Mouse (Mus musculus) limb, embryonic 13.5 days (tissue): ENCODE data around the gene Gng8. TPM values are rescaled to one million over a fixed set of nuclear protein-coding genes. Genes with fewer than 3 reads are reported as not detected.

Experiments
- ATAC-seq: fragments of 200-750 bp; cut with Nextera tagmentation; 2 replicates; pipeline ENCODE4 v1.8.0; 2017; ENCODE audit warnings: low read depth, moderate number of reproducible peaks, moderate TSS enrichment; ENCODE audit not compliant: low FRiP score
- H3K27ac ChIP-seq: fragments of 300-500 bp; sonication (generic); 2 replicates; pipeline ENCODE4 v1.5.1; 2015; ENCODE audit warnings: inconsistent platforms, mild to moderate bottlenecking, moderate library complexity
- H3K27me3 ChIP-seq: fragments of 300-500 bp; sonication (generic); 2 replicates; pipeline ENCODE4 v1.6.1; 2015; ENCODE audit warnings: mild to moderate bottlenecking, inconsistent platforms
- H3K36me3 ChIP-seq: fragments of 300-500 bp; sonication (generic); 2 replicates; pipeline ENCODE4 v1.6.1; 2015; ENCODE audit warnings: inconsistent platforms, mild to moderate bottlenecking, moderate library complexity
- H3K4me1 ChIP-seq: fragments of 300-500 bp; sonication (generic); 2 replicates; pipeline ENCODE4 v1.6.1; 2015; ENCODE audit warnings: inconsistent platforms
- H3K4me2 ChIP-seq: fragments of 300-500 bp; sonication (generic); replicated peaks from 2 replicates; pipeline ENCODE4 v1.6.1; 2015; ENCODE audit warnings: inconsistent platforms, mild to moderate bottlenecking, moderate library complexity
- H3K4me3 ChIP-seq: fragments of 300-500 bp; sonication (generic); 2 replicates; pipeline ENCODE4 v1.5.1; 2015; ENCODE audit warnings: moderate library complexity, mild to moderate bottlenecking, inconsistent platforms
- H3K9ac ChIP-seq: fragments of 300-500 bp; sonication (generic); 2 replicates; pipeline ENCODE4 v1.6.1; 2015; ENCODE audit warnings: mild to moderate bottlenecking, inconsistent platforms
- H3K9me3 ChIP-seq: fragments of 300-500 bp; sonication (generic); 2 replicates; pipeline ENCODE4 v1.6.1; 2016; ENCODE audit warnings: inconsistent platforms
- WGBS: fragments of 180-500 bp; shearing (Covaris S2); methylation state at CpG from one replicate; pipeline ENCODE4 v1.1.7; 2015; 5-methylcytosine and 5-hydroxymethylcytosine counted together
- polyA plus RNA-seq: library from polyadenylated mRNA; unstranded; fragments of >200 nt; fragmentation: Nextera tagmentation; extraction: Ambion mirVana; gene quantifications from 2 replicates; pipeline ENCODE4 v1.2.1, GENCODE M21; 2015

Gene Gng8
- polyA plus RNA-seq, 1 experiment from 2014 or later: 16.0 TPM

GRCm38 (mm10) chr7:16912360-16912759 is 20.8 kb downstream of the Gng8 start:
- Histone ChIP-seq H3K4me1 (peaks cover 34% of the 10 kb centered on the region), H3K27ac (no peak overlapping the region; the same call in 1 of the 2 replicates), H3K9ac (no peak overlapping the region), H3K4me3 (no peak overlapping the region), H3K4me2 (no peak overlapping the region), H3K9me3 (no peaks in the 10 kb centered on the region), H3K27me3 (no peaks in the 10 kb centered on the region), H3K36me3 (peaks cover 35% of the 10 kb centered on the region)
- no peak for ATAC-seq
- 50% methylated on average over 6 of the region's 6 CpGs for WGBS

- Histone ChIP-seq H3K4me1 (peaks cover 27% of the 10 kb centered on the region), H3K4me2 (no peak overlapping the region), H3K36me3 (peaks cover 50% of the 10 kb centered on the region), H3K27ac (no peak overlapping the region), H3K9me3 (no peaks in the 10 kb centered on the region), H3K27me3 (no peaks in the 10 kb centered on the region), H3K9ac (no peak overlapping the region), H3K4me3 (no peak overlapping the region)
- WGBS: 35% methylated on average over 10 of the region's 10 CpGs
- ATAC-seq: peak; percentile 66
Measured at GRCm38 (mm10) chr7:16913806-16914452, 22.3 kb downstream of the Gng8 start.

- H3K9me3 ChIP-seq: no peaks in the 10 kb centered on the region
- 84% methylated on average over 18 of the region's 18 CpGs for whole genome bisulfite sequencing
- H3K9ac ChIP-seq: no peak overlapping the region
- peaks cover 26% of the 10 kb centered on the region for H3K4me1 ChIP-seq
- H3K27me3 ChIP-seq: no peaks in the 10 kb centered on the region
- H3K4me2 ChIP-seq: no peak overlapping the region
- no peak overlapping the region for H3K27ac ChIP-seq
- no peak overlapping the region for H3K4me3 ChIP-seq
- H3K36me3 ChIP-seq: peaks cover 58% of the 10 kb centered on the region
- ATAC-seq: no peak
Measured at GRCm38 (mm10) chr7:16914453-16915343, 23.1 kb downstream of the Gng8 start.

GRCm38 (mm10) chr7:16915461-16916340 is 24.1 kb downstream of the Gng8 start:
- H3K36me3 ChIP-seq: peaks cover 61% of the 10 kb centered on the region
- no peak overlapping the region for H3K4me3 ChIP-seq
- ATAC-seq: no peak
- no peaks in the 10 kb centered on the region for H3K27me3 ChIP-seq
- H3K9me3 ChIP-seq: no peaks in the 10 kb centered on the region
- no peak overlapping the region for H3K4me2 ChIP-seq
- H3K4me1 ChIP-seq: peaks cover 32% of the 10 kb centered on the region
- no peak overlapping the region for H3K27ac ChIP-seq
- WGBS: 90% methylated on average over 32 of the region's 32 CpGs
- no peak overlapping the region for H3K9ac ChIP-seq

- no peak for ATAC-seq
- 89% methylated on average over 30 of the region's 30 CpGs for WGBS
- peaks cover 61% of the 10 kb centered on the region for H3K36me3 ChIP-seq
- H3K4me1 ChIP-seq: peaks cover 41% of the 10 kb centered on the region
- H3K9ac ChIP-seq: no peak overlapping the region
- no peaks in the 10 kb centered on the region for H3K27me3 ChIP-seq
- no peak overlapping the region for H3K4me2 ChIP-seq
- no peak overlapping the region for H3K4me3 ChIP-seq
- no peak overlapping the region for H3K27ac ChIP-seq
- H3K9me3 ChIP-seq: no peaks in the 10 kb centered on the region
Measured at GRCm38 (mm10) chr7:16916342-16917265, 25.0 kb downstream of the Gng8 start.

- Histone ChIP-seq H3K9ac (no peak overlapping the region), H3K4me3 (no peak overlapping the region), H3K4me2 (no peak overlapping the region), H3K27ac (no peak overlapping the region), H3K9me3 (no peaks in the 10 kb centered on the region), H3K4me1 (peaks cover 43% of the 10 kb centered on the region), H3K36me3 (peaks cover 61% of the 10 kb centered on the region), H3K27me3 (no peaks in the 10 kb centered on the region)
- ATAC-seq: no peak
- WGBS: 70% methylated on average over 11 of the region's 11 CpGs
Measured at GRCm38 (mm10) chr7:16917447-16917846, 25.9 kb downstream of the Gng8 start.

GRCm38 (mm10) chr7:16918014-16918413 is 26.4 kb downstream of the Gng8 start:
- Histone ChIP-seq H3K9me3 (no peaks in the 10 kb centered on the region), H3K36me3 (peaks cover 61% of the 10 kb centered on the region), H3K4me3 (no peak overlapping the region), H3K27ac (no peak overlapping the region), H3K27me3 (no peaks in the 10 kb centered on the region), H3K9ac (no peak overlapping the region), H3K4me2 (no peak overlapping the region), H3K4me1 (peaks cover 43% of the 10 kb centered on the region)
- no peak for ATAC-seq
- 75% methylated on average over 9 of the region's 9 CpGs for WGBS

GRCm38 (mm10) chr7:16918670-16919069 is 27.1 kb downstream of the Gng8 start:
- Histone ChIP-seq H3K27ac (no peak overlapping the region), H3K36me3 (peaks cover 61% of the 10 kb centered on the region), H3K4me3 (no peak overlapping the region), H3K4me1 (peaks cover 40% of the 10 kb centered on the region), H3K9me3 (no peaks in the 10 kb centered on the region), H3K4me2 (no peak overlapping the region), H3K9ac (no peak overlapping the region), H3K27me3 (no peaks in the 10 kb centered on the region)
- WGBS: 77% methylated on average over 3 of the region's 3 CpGs
- no peak for ATAC-seq

GRCm38 (mm10) chr7:16919395-16920149 is 28.0 kb downstream of the Gng8 start:
- 0 out of 2 replicates have a peak overlapping the region, but pooled peaks have one; percentile 5 for H3K4me3 ChIP-seq
- peaks cover 53% of the 10 kb centered on the region for H3K36me3 ChIP-seq
- H3K27me3 ChIP-seq: no peaks in the 10 kb centered on the region
- no peaks in the 10 kb centered on the region for H3K9me3 ChIP-seq
- WGBS: 79% methylated on average over 13 of the region's 13 CpGs
- ATAC-seq: no peak
- peak overlapping the region; percentile 57 for H3K9ac ChIP-seq
- H3K4me1 ChIP-seq: peaks cover 39% of the 10 kb centered on the region
- peak overlapping the region; percentile 58; the same call in 1 of the 2 replicates for H3K27ac ChIP-seq
- peak overlapping the region; percentile 43 for H3K4me2 ChIP-seq

GRCm38 (mm10) chr7:16920150-16920579 is 28.6 kb downstream of the Gng8 start:
- no peak for ATAC-seq
- WGBS: 69% methylated on average over 7 of the region's 7 CpGs
- Histone ChIP-seq H3K4me2 (peak overlapping the region; percentile 43), H3K9ac (peak overlapping the region; percentile 57; the same call in 1 of the 2 replicates), H3K36me3 (peaks cover 48% of the 10 kb centered on the region), H3K4me1 (peaks cover 39% of the 10 kb centered on the region), H3K4me3 (0 out of 2 replicates have a peak overlapping the region, but pooled peaks have one; percentile 5), H3K27ac (peak overlapping the region; percentile 58; the same call in 1 of the 2 replicates), H3K9me3 (no peaks in the 10 kb centered on the region), H3K27me3 (no peaks in the 10 kb centered on the region)
